15 mouse cellular contexts compared by ENCODE assay signal in genomic region chr7:135710702-135711101, GRCm38 (mm10).
"Had no signal": no experiment of that assay in that cellular context is flagged by ENCODE, and none has a peak within 500 bp of the region (broad histone marks: within the 10 kb centered on the region; RNA-seq: fewer than 3 reads in every experiment).

No protein-coding gene starts in this region.

- DNase-seq: retina, postnatal 1 day; right cerebral cortex, adult 18-20 months; right cerebral cortex, postnatal 14 days; right cerebral cortex, postnatal 25 days; right cerebral cortex, postnatal 4 days; spleen, adult 18-20 months; thymus, adult 18-20 months; thymus, adult 2 months; thymus, postnatal 14 days; thymus, postnatal 25 days; thymus, postnatal 36 days; thymus, postnatal 4 days had no signal

- H3K36me3 ChIP-seq: neural tube, embryonic 15.5 days had no signal

- H3K27me3 ChIP-seq: stomach, embryonic 15.5 days had no signal

- H3K9ac ChIP-seq: neural tube, embryonic 15.5 days; stomach, embryonic 15.5 days had no signal

- H3K4me3 ChIP-seq: neural tube, embryonic 15.5 days; stomach, embryonic 15.5 days had no signal

- H3K9me3 ChIP-seq: neural tube, embryonic 15.5 days; stomach, embryonic 15.5 days had no signal

- H3K27ac ChIP-seq: neural tube, embryonic 15.5 days; stomach, embryonic 15.5 days; stomach, postnatal 0 days had no signal

- H3K4me2 ChIP-seq: neural tube, embryonic 15.5 days; stomach, embryonic 15.5 days had no signal
